Mouse (Mus musculus) central nervous system, embryonic 18 days (tissue): ENCODE data around the gene Dct. TPM values are rescaled to one million over a fixed set of nuclear protein-coding genes. Genes with fewer than 3 reads are reported as not detected.

Experiments used
- polyA plus RNA-seq: library from polyadenylated mRNA; depleted of rRNA; stranded (reverse); fragments of >200 nt; gene quantifications from 2 replicates; pipeline ENCODE4 v1.2.3, GENCODE M21; 2012; rRNA removed

Gene Dct
- polyA plus RNA-seq = 0.72 and 1.1 TPM in 2 replicates

GRCm38 (mm10) chr14:118051975-118052630 lies at the start of gene Dct:
TSS of gene Dct (minus strand) at chr14:118052244.

Other genes with a start within 250 kb of the Dct start
- 16.5 and 18.3 TPM in 2 replicates for gene Tgds, start 80.5 kb upstream of the Dct start, polyA plus RNA-seq
- gene Gpr180, start 84.9 kb upstream of the Dct start, polyA plus RNA-seq = 26.2 and 31.2 TPM in 2 replicates
- gene Sox21, start 184.8 kb upstream of the Dct start, polyA plus RNA-seq = 11.3 TPM in 2 replicates
- gene Gm9376, start 214.7 kb upstream of the Dct start, polyA plus RNA-seq = not detected in 2 replicates